Mouse (Mus musculus) ES-E14 (cell line): Measurements from ENCODE around the gene Tmem69. TPM values are rescaled to one million over a fixed set of nuclear protein-coding genes. Genes with fewer than 3 reads are reported as not detected.

Experiments
- DNase-seq: peaks from one replicate; pipeline ENCODE4 v3.0.0-alpha.2; 2013; ENCODE audit warnings: low read depth, low spot score
- H3K27ac ChIP-seq: 2 replicates; pipeline ENCODE4 v1.5.1; 2012; ENCODE audit warnings: low read depth, mild to moderate bottlenecking, low read length, moderate library complexity, mixed read lengths; ENCODE audit not compliant: poor library complexity, insufficient read depth, severe bottlenecking
- H3K36me3 ChIP-seq: 2 replicates; pipeline ENCODE4 v1.6.1; 2012; ENCODE audit warnings: mild to moderate bottlenecking, low read length, moderate library complexity, mixed read lengths; ENCODE audit not compliant: control insufficient read depth, poor library complexity, insufficient read depth, severe bottlenecking
- H3K4me1 ChIP-seq, 2 experiments: fragments of 150-350 bp in 1 of 2; sonication (generic) in 1 of 2; 2 replicates each; pipeline ENCODE4 v1.6.1; 2012; ENCODE audit warnings: low read length in 2 of 2, mild to moderate bottlenecking in 1 of 2, mixed read lengths in 1 of 2; ENCODE audit not compliant: control insufficient read depth in 2 of 2, insufficient read depth in 2 of 2, poor library complexity in 1 of 2
- H3K4me3 ChIP-seq, 2 experiments: fragments of 150-350 bp in 1 of 2; sonication (generic) in 1 of 2; 2 replicates each; pipeline ENCODE4 v1.5.1; 2012; ENCODE audit warnings: low read length in 2 of 2, low read depth in 1 of 2, mild to moderate bottlenecking in 1 of 2, mixed read lengths in 1 of 2; ENCODE audit not compliant: insufficient read depth in 1 of 2, poor library complexity in 1 of 2, severe bottlenecking in 1 of 2
- H3K9ac ChIP-seq: 2 replicates; pipeline ENCODE4 v1.6.1; 2012; ENCODE audit warnings: low read depth, mild to moderate bottlenecking, low read length, mixed read lengths; ENCODE audit not compliant: poor library complexity, insufficient read depth, severe bottlenecking
- H3K9me3 ChIP-seq: fragments of 150-350 bp; sonication (generic); 2 replicates; pipeline ENCODE4 v1.6.1; 2012; ENCODE audit warnings: low read depth, mild to moderate bottlenecking, low read length; ENCODE audit not compliant: control insufficient read depth, insufficient read depth
- CHD2 ChIP-seq: IDR thresholded peaks from 2 replicates; pipeline ENCODE4 v1.6.1; 2014; ENCODE audit warnings: mild to moderate bottlenecking, low read depth, low read length, inconsistent platforms
- HCFC1 ChIP-seq: IDR thresholded peaks from 2 replicates; pipeline ENCODE4 v1.6.1; 2012; ENCODE audit warnings: low read length, inconsistent platforms, borderline replicate concordance; ENCODE audit not compliant: insufficient read depth
- MAFK ChIP-seq: IDR thresholded peaks from 2 replicates; pipeline ENCODE4 v1.6.1; 2014; ENCODE audit warnings: mild to moderate bottlenecking, low read depth, low read length, inconsistent platforms; ENCODE audit not compliant: insufficient read depth
- ZC3H11A ChIP-seq: IDR thresholded peaks from 2 replicates; pipeline ENCODE4 v1.6.1; 2012; ENCODE audit warnings: low read depth, mild to moderate bottlenecking, inconsistent platforms, low read length, borderline replicate concordance
- ZNF384 ChIP-seq: IDR thresholded peaks from 2 replicates; pipeline ENCODE4 v1.6.1; 2012; ENCODE audit warnings: low read depth, low read length, inconsistent platforms
- in situ Hi-C, 2 experiments: fragments of 600-800 bp; cut with MboI; formaldehyde crosslinking; loops; one replicate each; pipeline ENCODE4 v1.15.1; 2025; ENCODE audit warnings: low sequenced_read_pairs in 2 of 2, inconsistent platforms in 1 of 2; ENCODE audit not compliant: unreplicated experiment in 2 of 2
- total RNA-seq: library from RNA; depleted of rRNA; stranded (reverse); fragments of 300-350 nt; gene quantifications from 2 replicates; pipeline ENCODE4 v1.2.3, GENCODE M21; 2012

The Tmem69 gene
- total RNA-seq, 1 experiment, result 11.4 TPM

GRCm38 (mm10) chr4:116558151-116558882 is 2.6 kb upstream of the Tmem69 start:
- no peak for DNase-seq
- H3K27ac ChIP-seq, result peak overlapping the region; percentile 89; the same call in 1 of the 2 replicates
- peak overlapping the region; percentile 95 for H3K9ac ChIP-seq
- H3K4me1 ChIP-seq, result no peaks in the 10 kb centered on the region; a peak in 1 of 4 replicates
- H3K9me3 ChIP-seq, result no peaks in the 10 kb centered on the region
- TF ChIP-seq ZC3H11A, result no peak
- TF ChIP-seq ZNF384, result no peak
- no peak for TF ChIP-seq MAFK
- in situ Hi-C loops, result no loop called here
- H3K36me3 ChIP-seq, result peaks cover 1% of the 10 kb centered on the region; the same call in 1 of the 2 replicates
- peak overlapping the region; percentile 91 to 96 for H3K4me3 ChIP-seq

GRCm38 (mm10) chr4:116557306-116558121 is 1.8 kb upstream of the Tmem69 start, which contains the start of gene Gpbp1l1:
Gene Gpbp1l1, plus strand, starts transcription at chr4:116557658.
- Histone ChIP-seq H3K36me3 (peaks cover 2% of the 10 kb centered on the region; the same call in 1 of the 2 replicates), H3K4me1 (no peaks in the 10 kb centered on the region; a peak in 1 of 4 replicates), H3K4me3 (peak within 1 kb of the TSS; percentile 96 to 98), H3K9me3 (no peaks in the 10 kb centered on the region), H3K27ac (peak within 1 kb of the TSS; percentile 89), H3K9ac (peak within 1 kb of the TSS; percentile 98)
- in situ Hi-C loops, result no loop called here
- peak; percentile 89 for DNase-seq
- no peak for TF ChIP-seq ZC3H11A
- 0 out of 2 replicates have a peak, but pooled peaks have one; percentile 64 for TF ChIP-seq HCFC1
- TF ChIP-seq CHD2, result no peak

GRCm38 (mm10) chr4:116556561-116557305 is 997 bp upstream of the Tmem69 start:
- peak; percentile 88 for DNase-seq
- peak overlapping the region; percentile 96 to 98 for H3K4me3 ChIP-seq
- H3K36me3 ChIP-seq, result peaks cover 4% of the 10 kb centered on the region; the same call in 1 of the 2 replicates
- TF ChIP-seq CHD2 (no peak), MAFK (no peak), HCFC1 (peak; percentile 94)
- no peaks in the 10 kb centered on the region for H3K9me3 ChIP-seq
- no peaks in the 10 kb centered on the region; a peak in 1 of 4 replicates for H3K4me1 ChIP-seq
- in situ Hi-C loops, result no loop called here
- peak overlapping the region; percentile 89 for H3K27ac ChIP-seq
- peak overlapping the region; percentile 98 for H3K9ac ChIP-seq

- H3K36me3 ChIP-seq, result peaks cover 4% of the 10 kb centered on the region; the same call in 1 of the 2 replicates
- no peaks in the 10 kb centered on the region for H3K4me1 ChIP-seq
- no peak overlapping the region for H3K9ac ChIP-seq
- in situ Hi-C loops, result no loop called here
- TF ChIP-seq ZNF384, result no peak
- TF ChIP-seq ZC3H11A, result no peak
- TF ChIP-seq HCFC1, result no peak
- TF ChIP-seq MAFK, result no peak
- no peak for TF ChIP-seq CHD2
- no peak overlapping the region for H3K4me3 ChIP-seq
- no peaks in the 10 kb centered on the region for H3K9me3 ChIP-seq
- H3K27ac ChIP-seq, result no peak overlapping the region
- DNase-seq, result no peak
These were observed 2.7 kb downstream of the Tmem69 start for GRCm38 (mm10) chr4:116553035-116553434.
